Mouse (Mus musculus) liver, embryonic 16.5 days (tissue): ENCODE measurements around the gene Anp32a. TPM values are rescaled to one million over a fixed set of nuclear protein-coding genes. Genes with fewer than 3 reads are reported as not detected.

Experiments used
- ATAC-seq: fragments of 200-750 bp; cut with Nextera tagmentation; 2 replicates; pipeline ENCODE4 v1.8.0; 2017; ENCODE audit warnings: low read depth, mild to moderate bottlenecking, moderate number of reproducible peaks, moderate library complexity
- H3K27ac ChIP-seq: fragments of 300-500 bp; sonication (generic); 2 replicates; pipeline ENCODE4 v1.5.1; 2014; ENCODE audit warnings: mild to moderate bottlenecking, low read length
- H3K27me3 ChIP-seq: fragments of 300-500 bp; sonication (generic); 2 replicates; pipeline ENCODE4 v1.6.1; 2014; ENCODE audit warnings: low read depth, low read length, mixed read lengths; ENCODE audit not compliant: control insufficient read depth, insufficient read depth
- H3K36me3 ChIP-seq: fragments of 300-500 bp; sonication (generic); 2 replicates; pipeline ENCODE4 v1.6.1; 2014; ENCODE audit warnings: mild to moderate bottlenecking; ENCODE audit not compliant: control insufficient read depth, insufficient read depth
- H3K4me1 ChIP-seq: fragments of 300-500 bp; sonication (generic); 2 replicates; pipeline ENCODE4 v1.6.1; 2014; ENCODE audit warnings: low read depth, low read length, mixed read lengths; ENCODE audit not compliant: control insufficient read depth
- H3K4me2 ChIP-seq: fragments of 300-500 bp; sonication (generic); 2 replicates; pipeline ENCODE4 v1.6.1; 2014; ENCODE audit warnings: low read depth, low read length, mixed read lengths
- H3K4me3 ChIP-seq: fragments of 300-500 bp; sonication (generic); 2 replicates; pipeline ENCODE4 v1.5.1; 2014; ENCODE audit warnings: low read depth, mild to moderate bottlenecking, low read length
- H3K9ac ChIP-seq: fragments of 300-500 bp; sonication (generic); 2 replicates; pipeline ENCODE4 v1.6.1; 2014; ENCODE audit warnings: low read depth, low read length
- H3K9me3 ChIP-seq: fragments of 300-500 bp; sonication (generic); replicated peaks from 2 replicates; pipeline ENCODE4 v1.6.1; 2016; ENCODE audit warnings: low read length; ENCODE audit not compliant: control insufficient read depth
- WGBS: fragments of 180-500 bp; shearing (Covaris S2); extraction: QIAGEN DNeasy Blood & Tissue Kit; methylation state at CpG from one replicate; pipeline ENCODE4 v1.1.7; 2014; ENCODE audit not compliant: insufficient replicate concordance; 5-methylcytosine and 5-hydroxymethylcytosine counted together
- polyA plus RNA-seq: library from polyadenylated mRNA; unstranded; fragments of >200 nt; fragmentation: Nextera tagmentation; extraction: Ambion mirVana; gene quantifications from 2 replicates; pipeline ENCODE4 v1.2.1, GENCODE M21; 2015

The Anp32a gene
- 54.2 and 57.5 TPM in 2 replicates for polyA plus RNA-seq

GRCm38 (mm10) chr9:62341123-62341486 lies at the start of gene Anp32a:
TSS of gene Anp32a (plus strand) at chr9:62341293.
- 0% methylated on average over 34 of the region's 34 CpGs for WGBS
- peak within 1 kb of the TSS; percentile 98 for H3K4me2 ChIP-seq

GRCm38 (mm10) chr9:62295006-62295698 lies 45.9 kb upstream of the Anp32a start:
- H3K27ac ChIP-seq = no peak overlapping the region
- WGBS = 21% methylated on average over 7 of the region's 7 CpGs
- no peak for ATAC-seq

More at GRCm38 (mm10) chr9:62341123-62341486, at the start of gene Anp32a:
- no peaks in the 10 kb centered on the region for H3K36me3 ChIP-seq
- peaks cover 22% of the 10 kb centered on the region for H3K4me1 ChIP-seq
- peak within 1 kb of the TSS; percentile 87 for H3K4me3 ChIP-seq
- H3K9me3 ChIP-seq = no peaks in the 10 kb centered on the region
- H3K27me3 ChIP-seq = peaks cover 9% of the 10 kb centered on the region
- H3K9ac ChIP-seq = peak within 1 kb of the TSS; percentile 91
- peak; percentile 87 for ATAC-seq
- peak within 1 kb of the TSS; percentile 95 for H3K27ac ChIP-seq

GRCm38 (mm10) chr9:62296891-62297290 lies 44.2 kb upstream of the Anp32a start:
- H3K9me3 ChIP-seq = no peaks in the 10 kb centered on the region
- no peaks in the 10 kb centered on the region for H3K4me1 ChIP-seq
- no peak overlapping the region for H3K4me2 ChIP-seq
- WGBS = 72% methylated on average over 1 of the region's 1 CpGs
- H3K4me3 ChIP-seq = no peak overlapping the region
- no peak overlapping the region for H3K9ac ChIP-seq
- H3K27me3 ChIP-seq = no peaks in the 10 kb centered on the region
- H3K27ac ChIP-seq = no peak overlapping the region
- no peak for ATAC-seq
- no peaks in the 10 kb centered on the region for H3K36me3 ChIP-seq

More at GRCm38 (mm10) chr9:62295006-62295698, 45.9 kb upstream of the Anp32a start:
- Histone ChIP-seq H3K4me2 (no peak overlapping the region), H3K4me1 (no peaks in the 10 kb centered on the region), H3K36me3 (no peaks in the 10 kb centered on the region), H3K27me3 (no peaks in the 10 kb centered on the region), H3K4me3 (no peak overlapping the region), H3K9ac (no peak overlapping the region), H3K9me3 (no peaks in the 10 kb centered on the region)

GRCm38 (mm10) chr9:62315556-62315955 lies 25.5 kb upstream of the Anp32a start:
- Histone ChIP-seq H3K27ac (no peak overlapping the region), H3K36me3 (no peaks in the 10 kb centered on the region), H3K4me1 (no peaks in the 10 kb centered on the region), H3K9ac (no peak overlapping the region), H3K4me2 (no peak overlapping the region), H3K27me3 (no peaks in the 10 kb centered on the region), H3K4me3 (no peak overlapping the region), H3K9me3 (no peaks in the 10 kb centered on the region)
- WGBS = 72% methylated on average over 6 of the region's 6 CpGs
- ATAC-seq = no peak

GRCm38 (mm10) chr9:62318729-62319128 lies 22.4 kb upstream of the Anp32a start:
- no peak for ATAC-seq
- H3K27ac ChIP-seq = no peak overlapping the region
- H3K4me3 ChIP-seq = no peak overlapping the region
- no peak overlapping the region for H3K4me2 ChIP-seq
- H3K4me1 ChIP-seq = no peaks in the 10 kb centered on the region
- H3K27me3 ChIP-seq = no peaks in the 10 kb centered on the region
- no peaks in the 10 kb centered on the region for H3K9me3 ChIP-seq
- 51% methylated on average over 4 of the region's 4 CpGs for WGBS
- H3K9ac ChIP-seq = no peak overlapping the region
- H3K36me3 ChIP-seq = no peaks in the 10 kb centered on the region

GRCm38 (mm10) chr9:62323816-62324215 lies 17.3 kb upstream of the Anp32a start:
- ATAC-seq = no peak
- Histone ChIP-seq H3K36me3 (no peaks in the 10 kb centered on the region), H3K27me3 (no peaks in the 10 kb centered on the region), H3K4me2 (no peak overlapping the region), H3K27ac (no peak overlapping the region), H3K9ac (no peak overlapping the region), H3K4me3 (no peak overlapping the region), H3K4me1 (no peaks in the 10 kb centered on the region), H3K9me3 (no peaks in the 10 kb centered on the region)
- WGBS = 31% methylated on average over 1 of the region's 1 CpGs

- no peak for ATAC-seq
- 56% methylated on average over 3 of the region's 3 CpGs for WGBS
Measured at GRCm38 (mm10) chr9:62325965-62326364, 15.1 kb upstream of the Anp32a start.

GRCm38 (mm10) chr9:62334298-62334825 lies 6.7 kb upstream of the Anp32a start:
- Histone ChIP-seq H3K36me3 (no peaks in the 10 kb centered on the region), H3K27ac (no peak overlapping the region), H3K4me3 (no peak overlapping the region), H3K4me2 (no peak overlapping the region), H3K9ac (no peak overlapping the region), H3K9me3 (peaks cover 2% of the 10 kb centered on the region; the same call in 1 of the 2 replicates), H3K27me3 (no peaks in the 10 kb centered on the region), H3K4me1 (no peaks in the 10 kb centered on the region)
- ATAC-seq = no peak
- WGBS = 79% methylated on average over 9 of the region's 9 CpGs

More at GRCm38 (mm10) chr9:62325965-62326364, 15.1 kb upstream of the Anp32a start:
- Histone ChIP-seq H3K9me3 (no peaks in the 10 kb centered on the region), H3K4me3 (no peak overlapping the region), H3K27ac (no peak overlapping the region), H3K4me1 (no peaks in the 10 kb centered on the region), H3K27me3 (no peaks in the 10 kb centered on the region), H3K9ac (no peak overlapping the region), H3K4me2 (no peak overlapping the region), H3K36me3 (no peaks in the 10 kb centered on the region)

GRCm38 (mm10) chr9:62335396-62335795 lies 5.7 kb upstream of the Anp32a start:
- no peaks in the 10 kb centered on the region for H3K36me3 ChIP-seq
- no peak overlapping the region for H3K4me2 ChIP-seq
- no peak overlapping the region for H3K4me3 ChIP-seq
- H3K27ac ChIP-seq = no peak overlapping the region
- 61% methylated on average over 12 of the region's 12 CpGs for WGBS
- H3K27me3 ChIP-seq = peaks cover 5% of the 10 kb centered on the region
- ATAC-seq = peak; percentile 53; the same call in 1 of the 2 replicates
- H3K9me3 ChIP-seq = peaks cover 2% of the 10 kb centered on the region; the same call in 1 of the 2 replicates
- H3K9ac ChIP-seq = no peak overlapping the region
- H3K4me1 ChIP-seq = peaks cover 3% of the 10 kb centered on the region
